Mouse (Mus musculus) gonadal fat pad, adult 2 months (tissue): ENCODE measurements around the gene Serpine1. TPM values are rescaled to one million over a fixed set of nuclear protein-coding genes. Genes with fewer than 3 reads are reported as not detected.
A peak's percentile ranks its signal among the peaks of the same experiment; 100 is the strongest.
"Not testable (repeated sequence)": the region's sequence is repeated elsewhere in the genome, so short reads cannot be mapped to it uniquely, and the experiment has no call there.

ENCODE experiments used
- DNase-seq: peaks from one replicate; pipeline ENCODE4 v3.0.0-alpha.2; 2012; ENCODE audit warnings: low read depth
- polyA plus RNA-seq: library from polyadenylated mRNA; depleted of rRNA; stranded (reverse); fragments of >200 nt; gene quantifications from 2 replicates; pipeline ENCODE4 v1.2.3, GENCODE M21; 2012; rRNA removed

Gene Serpine1
- polyA plus RNA-seq: 6.6 and 9.2 TPM in 2 replicates

DNA sequence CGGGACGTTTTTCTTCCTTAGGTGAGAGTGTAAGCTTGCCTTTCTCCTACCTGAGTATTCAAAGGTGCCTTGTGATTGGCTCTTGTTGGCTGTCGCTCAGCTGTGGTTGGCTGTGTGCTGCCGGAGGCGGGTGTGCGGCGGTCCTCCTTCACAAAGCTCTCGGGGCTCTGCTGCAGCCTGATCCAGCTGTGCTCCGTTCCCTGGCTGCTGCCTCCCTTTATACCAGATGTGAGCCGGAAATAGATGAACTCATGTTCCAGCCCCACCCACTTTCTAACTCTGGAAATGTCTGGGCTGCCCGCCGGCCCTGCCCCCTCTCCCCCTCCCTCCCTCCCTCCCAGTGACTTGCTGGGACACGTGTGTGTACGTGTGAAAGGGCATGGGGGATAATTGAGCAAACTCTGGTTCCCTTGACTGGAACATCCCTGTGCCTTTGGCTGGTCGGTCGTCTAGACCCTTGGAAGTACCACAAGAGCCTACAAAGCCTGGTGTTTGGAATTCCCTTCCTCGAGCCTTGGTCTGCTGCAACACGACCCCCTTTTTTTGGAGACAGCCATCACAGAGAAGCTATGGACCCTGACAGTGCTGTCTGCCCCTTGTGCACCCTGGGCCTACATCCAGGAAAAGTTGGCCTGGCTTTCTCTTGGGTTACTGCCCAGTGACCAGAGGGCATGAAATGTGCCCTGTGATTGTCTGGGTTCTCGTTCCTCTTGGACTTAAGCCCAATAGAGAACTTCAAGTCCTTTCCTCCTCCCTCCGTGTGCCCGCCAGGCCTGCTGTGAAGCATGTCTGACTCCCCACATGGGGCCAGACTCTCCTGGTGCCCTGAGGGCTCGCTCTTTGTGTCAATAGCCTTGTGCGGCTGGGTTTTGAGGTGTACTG lies at the start of gene Serpine1:
Gene Serpine1, minus strand, starts transcription at position 190 of the 882 bp plus-strand sequence.
- DNase-seq: peak; percentile 77

DNA sequence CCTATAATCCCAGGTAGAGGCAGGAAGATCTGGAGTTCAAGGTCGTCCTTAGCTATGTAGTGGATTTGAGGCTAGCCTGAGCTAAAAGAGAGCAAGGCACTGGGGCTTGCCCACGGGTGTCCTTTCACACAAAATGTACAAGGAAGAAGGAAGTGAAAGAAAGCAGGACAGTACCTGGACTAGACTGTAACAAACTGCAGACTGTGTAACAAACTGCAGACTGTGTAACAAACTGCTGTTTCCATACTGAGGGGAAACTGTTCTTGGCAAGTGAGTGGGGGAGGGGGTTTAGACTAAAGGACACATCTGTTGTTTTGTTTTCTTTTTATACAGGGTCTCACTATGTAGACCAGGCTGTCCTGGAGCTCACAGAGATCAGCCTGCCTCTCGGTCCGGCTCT lies 49.2 kb upstream of the Serpine1 start:
- DNase-seq: no peak

DNA sequence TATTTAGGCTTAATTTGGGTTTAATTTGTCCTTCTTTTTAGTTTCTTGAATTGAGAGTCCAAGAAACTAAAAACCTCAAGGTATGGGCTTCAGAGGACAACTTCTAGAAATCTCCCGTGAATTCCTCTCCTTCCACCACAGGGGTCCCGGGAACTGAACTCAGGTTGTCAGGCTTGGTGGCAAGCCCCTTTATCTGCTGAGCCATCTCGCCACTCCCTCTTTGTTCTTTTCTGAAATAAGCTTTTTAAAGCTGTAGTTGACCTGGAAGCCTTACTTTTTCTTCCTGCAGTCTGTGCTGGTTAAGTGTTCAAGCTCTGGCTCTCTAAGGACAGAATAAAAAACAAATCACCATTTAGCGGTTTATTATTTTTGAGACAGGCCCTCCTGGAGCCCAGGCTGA lies 46.8 kb upstream of the Serpine1 start:
- no peak for DNase-seq

DNA sequence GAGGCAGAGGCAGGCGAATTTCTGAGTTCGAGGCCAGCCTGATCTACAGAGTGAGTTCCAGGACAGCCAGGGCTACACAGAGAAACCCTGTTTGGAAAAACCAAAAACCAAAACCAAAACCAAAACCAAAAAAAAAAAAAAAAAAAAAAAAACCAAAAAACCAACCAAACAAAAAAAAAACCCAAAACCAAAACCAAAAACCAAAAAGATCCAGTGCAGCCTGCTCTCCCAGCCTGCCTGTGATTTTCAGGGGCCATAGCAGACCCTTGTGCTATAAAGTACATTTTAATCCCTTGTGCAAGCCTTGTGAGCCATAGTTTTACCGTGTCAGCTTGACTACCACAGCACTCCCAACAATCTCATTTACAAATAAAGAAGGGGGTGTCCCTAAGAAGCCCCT lies 45.9 kb upstream of the Serpine1 start:
- not testable (repeated sequence) for DNase-seq

DNA sequence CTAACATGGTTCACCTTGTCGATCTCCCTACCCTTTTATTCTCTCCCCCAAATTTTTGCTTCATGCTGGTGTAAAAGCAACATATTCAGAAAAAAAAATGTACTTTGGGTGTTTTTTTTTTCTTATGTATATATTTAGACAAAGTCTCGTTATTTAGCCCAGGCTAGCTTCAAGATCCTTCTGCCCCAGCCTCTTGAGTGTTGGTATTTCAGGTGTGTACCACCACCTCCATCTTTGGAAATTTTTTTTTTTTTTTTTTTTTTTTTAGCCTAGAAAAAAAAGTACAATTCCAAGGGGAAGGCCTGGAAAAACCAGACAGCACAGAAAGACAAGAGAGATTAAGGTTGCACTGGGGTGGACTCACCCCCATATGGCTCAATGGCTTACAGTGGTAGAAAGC lies 44.9 kb upstream of the Serpine1 start:
- no peak for DNase-seq

DNA sequence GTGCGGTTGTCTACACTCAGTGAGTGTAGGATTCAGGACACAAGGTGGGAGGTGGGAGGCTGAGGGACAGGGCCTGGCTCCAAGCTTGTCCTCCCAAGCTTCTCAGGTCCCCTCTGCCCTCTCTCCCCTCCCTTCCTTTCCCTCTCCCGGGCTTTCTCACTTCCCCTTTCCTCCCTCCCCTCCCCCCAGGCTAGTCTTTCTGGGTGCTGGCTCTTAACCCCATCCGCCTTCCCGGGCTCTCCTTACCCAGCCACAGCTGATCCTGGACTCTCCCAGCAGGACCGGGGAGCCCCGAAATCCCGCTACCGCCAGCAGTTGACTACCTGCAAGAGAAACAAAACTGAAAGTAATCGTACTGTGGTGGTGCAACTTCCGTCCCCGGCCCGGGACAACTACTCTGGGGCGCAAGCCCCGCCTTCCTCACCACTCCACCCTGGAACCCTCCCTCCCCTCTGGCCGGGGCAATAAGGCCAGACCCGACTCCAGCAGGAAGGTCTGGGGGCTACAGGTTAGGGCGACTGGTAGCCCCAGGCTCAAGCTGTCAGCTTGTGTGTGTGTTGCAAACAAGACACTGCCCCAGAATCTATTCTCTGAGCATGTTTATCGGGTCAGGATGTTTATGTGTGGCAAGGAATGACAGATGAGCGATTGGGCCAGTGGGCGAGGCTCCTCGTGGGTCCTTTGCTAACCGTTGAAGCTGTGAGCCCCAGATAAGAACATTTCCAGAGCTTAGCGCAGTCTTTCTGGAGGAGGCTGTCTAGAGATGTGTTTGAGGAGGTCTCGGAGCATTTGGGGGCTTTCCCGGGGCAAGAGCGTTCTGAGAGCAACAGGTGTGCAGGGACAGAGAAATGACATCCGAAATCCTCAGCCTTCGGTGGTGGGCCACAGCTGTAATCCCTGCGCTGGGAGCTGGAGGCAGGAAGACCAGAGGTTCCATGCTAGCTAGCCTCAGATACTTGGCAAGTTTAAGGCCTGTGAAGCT lies 44.1 kb upstream of the Serpine1 start, which contains the start of gene Trim56:
Gene Trim56, minus strand, starts transcription at position 344 of the 982 bp plus-strand sequence.
- DNase-seq: no peak

DNA sequence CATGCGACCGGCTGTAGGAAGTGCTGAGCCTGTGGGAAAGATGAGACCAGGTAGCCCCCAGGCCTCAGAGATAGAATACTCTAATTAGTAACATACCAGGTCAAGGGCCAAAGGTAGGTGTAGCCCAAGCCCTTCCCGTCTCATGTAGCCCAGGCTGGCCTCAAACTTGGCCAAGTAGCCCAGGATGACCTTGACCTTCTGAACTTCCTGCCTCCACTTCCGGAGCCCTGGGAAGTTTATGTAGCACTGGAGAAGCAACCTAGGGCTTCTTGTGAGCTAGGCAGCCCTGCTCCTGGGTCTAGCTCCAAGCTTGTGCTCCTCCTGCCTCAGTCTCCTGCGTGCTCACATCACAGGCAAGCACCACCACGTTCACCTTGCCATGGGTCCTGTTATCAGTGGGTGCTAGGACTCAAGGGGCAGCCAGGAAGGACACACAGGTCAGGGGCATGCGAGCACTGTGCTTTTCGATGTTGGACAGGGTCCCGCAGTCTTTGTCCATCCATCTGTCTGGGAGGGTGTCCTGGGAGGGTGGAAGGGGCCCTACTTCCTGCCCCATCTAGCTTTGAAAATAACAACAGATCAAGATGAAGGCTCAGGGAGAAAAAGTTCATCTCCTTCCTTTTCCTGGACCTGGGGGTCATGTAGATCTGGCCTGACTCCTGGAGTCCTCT lies 43.0 kb upstream of the Serpine1 start:
- no peak for DNase-seq

DNA sequence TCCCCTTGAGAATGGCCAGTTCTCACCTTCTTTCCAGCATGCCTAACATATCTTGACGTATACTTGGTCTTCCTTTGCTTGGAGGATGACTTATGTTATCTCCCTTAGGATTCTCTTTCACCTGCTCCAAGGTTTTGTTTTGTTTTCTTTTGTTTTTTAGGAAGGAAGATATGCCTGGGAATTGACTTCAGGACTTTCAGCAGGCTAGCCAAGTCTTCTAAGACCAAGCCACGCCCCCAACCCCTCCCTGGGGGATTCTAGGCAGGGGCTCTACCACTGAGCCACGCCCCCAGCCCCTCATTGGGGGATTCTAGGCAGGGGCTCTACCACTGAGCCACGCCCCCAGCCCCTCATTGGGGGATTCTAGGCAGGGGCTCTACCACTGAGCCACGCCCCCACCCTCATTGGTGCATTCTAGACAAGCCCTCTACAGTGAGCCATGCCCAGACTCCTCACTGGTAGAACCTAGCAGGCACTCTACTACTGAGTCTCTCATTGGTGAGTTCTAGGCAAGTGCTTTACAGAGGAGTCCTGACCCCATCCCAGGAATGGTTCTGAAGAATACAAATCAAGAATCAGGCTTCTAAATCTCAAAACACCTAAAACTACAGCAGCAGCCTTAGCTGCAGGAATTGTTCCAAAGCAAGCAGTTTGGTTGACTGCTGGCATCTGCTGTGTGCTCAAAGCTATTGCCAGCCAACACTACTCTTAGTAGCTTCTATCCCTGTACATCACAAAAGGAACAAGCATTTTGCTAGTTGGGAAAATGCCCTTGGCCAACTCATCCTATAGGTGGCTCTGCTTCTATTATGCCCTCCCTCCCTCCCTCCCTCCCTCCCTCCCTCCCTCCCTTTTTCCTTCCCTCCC lies 39.7 kb upstream of the Serpine1 start:
- no peak for DNase-seq

DNA sequence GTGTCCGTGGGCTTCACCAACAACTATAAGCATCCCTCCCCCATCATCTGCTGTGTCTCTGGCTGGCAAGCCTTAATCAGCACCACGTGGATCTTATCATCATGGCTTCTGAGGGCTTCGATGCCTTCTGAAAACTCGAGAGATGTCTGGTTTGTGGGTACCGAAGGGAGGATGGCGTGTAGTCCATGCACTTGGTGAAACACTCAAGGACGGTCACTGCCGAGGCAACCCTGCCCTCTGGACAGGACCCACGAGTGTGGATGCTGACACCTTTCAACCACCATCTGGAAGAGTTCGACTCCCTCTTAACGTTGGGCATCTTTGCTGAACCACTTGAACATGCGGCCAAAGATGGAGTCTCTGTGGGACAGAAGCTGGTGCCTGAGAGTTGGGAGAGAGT lies 38.8 kb upstream of the Serpine1 start:
- no peak for DNase-seq

DNA sequence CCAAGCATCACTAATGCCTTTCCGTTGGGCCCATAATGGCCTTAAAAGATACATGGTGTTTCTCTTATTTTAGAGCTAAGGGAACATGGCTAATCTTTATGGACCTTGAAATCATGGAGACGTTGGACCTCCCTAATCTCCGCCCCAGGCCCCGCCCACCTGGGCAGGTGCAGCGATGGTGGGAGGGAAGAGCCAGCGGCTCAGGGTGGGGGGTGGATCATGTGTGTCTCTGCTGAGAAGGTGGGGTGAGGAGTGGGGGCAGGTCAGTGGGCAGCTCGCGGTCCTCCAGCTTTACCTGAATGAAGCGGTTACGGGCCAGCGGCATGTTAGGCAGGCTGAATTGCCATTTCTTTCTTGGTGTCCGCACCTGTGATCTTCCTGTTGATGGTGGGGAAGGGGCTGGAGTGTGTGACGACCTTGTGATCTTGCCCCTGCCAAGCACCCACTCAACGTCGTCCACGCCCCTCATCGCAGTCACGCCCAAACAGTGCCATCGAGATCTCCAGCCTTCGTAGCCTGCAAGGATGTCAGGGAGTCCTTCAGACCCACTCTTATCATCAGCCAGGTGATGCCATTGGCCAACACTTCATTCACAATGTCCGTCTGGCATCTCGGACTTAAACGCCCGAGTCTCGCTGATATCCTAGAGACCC lies 38.0 kb upstream of the Serpine1 start:
- DNase-seq: no peak

DNA sequence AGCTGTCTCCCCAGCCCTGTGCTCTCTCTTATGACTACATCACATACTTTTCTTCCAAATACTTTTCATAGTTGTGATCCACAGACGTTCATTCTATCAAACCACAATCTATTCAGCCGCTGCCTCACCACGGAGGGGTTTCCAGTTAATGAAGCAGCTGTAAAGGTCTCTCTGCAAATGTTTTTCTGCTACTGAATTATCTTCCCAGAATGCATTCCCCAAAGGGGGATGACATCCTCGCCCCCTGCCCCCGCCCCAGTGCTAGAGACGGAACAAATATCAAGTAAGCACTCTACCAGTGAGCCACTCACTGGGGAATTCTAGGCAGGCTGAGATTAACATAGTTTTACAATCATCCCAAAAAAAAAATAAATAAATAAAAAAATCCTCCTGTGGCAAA lies 36.0 kb upstream of the Serpine1 start:
- DNase-seq: no peak

DNA sequence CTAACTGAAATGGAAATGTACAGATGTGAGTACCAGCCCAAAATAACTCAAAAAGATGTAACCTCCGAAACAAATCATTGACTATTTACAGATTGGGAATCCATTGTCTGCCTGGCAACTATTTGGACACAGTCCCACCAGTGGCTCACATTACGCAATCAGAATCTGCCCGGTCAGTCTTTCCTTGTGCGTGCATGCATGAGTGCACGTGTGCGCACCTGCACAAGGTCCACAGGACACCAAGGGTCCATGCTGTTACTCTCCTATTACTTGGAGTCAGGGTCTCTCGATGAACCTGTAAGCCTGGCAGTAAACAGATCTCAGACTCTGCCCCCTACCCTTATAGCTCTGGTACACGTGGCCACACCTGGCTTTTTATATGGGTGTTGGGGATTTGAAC lies 35.6 kb upstream of the Serpine1 start:
- DNase-seq: no peak

DNA sequence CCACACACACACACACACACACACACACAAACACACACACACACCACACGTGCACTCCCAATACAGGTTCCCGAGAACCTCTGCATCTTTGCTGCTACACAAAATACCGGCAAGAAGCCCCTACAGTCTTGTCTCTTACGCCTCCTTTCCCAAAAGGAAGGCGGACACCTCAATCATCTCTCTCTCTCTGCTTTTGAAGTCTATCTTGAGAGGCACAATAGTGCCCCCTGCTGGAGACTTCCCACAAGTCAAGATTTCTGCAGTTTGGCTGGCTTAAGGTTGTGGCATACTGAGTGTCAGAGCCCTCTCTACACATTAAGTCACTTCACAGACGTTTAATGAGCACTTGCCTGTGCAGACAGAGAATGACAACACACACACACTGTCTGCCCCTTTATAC lies 35.0 kb upstream of the Serpine1 start:
- DNase-seq: no peak

DNA sequence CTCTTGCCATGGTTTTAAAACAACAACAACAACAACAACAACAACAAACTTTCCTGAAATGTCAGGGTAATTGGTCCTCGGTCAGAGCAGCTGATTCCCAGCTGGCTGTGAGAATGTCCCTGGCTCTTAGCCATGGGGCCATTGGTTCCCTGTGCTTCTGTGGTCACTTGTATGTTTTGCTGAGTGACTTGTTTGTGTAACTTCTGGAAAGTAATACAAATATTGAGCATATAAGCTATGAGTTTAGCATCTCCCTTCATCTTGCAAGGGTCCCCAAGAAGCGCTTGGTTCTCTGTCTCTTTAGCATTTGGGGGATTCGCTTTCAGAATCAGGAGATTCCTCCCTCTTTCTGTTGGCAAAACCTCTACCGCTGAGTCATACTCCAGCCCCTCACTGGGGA lies 34.4 kb upstream of the Serpine1 start:
- no peak for DNase-seq

DNA sequence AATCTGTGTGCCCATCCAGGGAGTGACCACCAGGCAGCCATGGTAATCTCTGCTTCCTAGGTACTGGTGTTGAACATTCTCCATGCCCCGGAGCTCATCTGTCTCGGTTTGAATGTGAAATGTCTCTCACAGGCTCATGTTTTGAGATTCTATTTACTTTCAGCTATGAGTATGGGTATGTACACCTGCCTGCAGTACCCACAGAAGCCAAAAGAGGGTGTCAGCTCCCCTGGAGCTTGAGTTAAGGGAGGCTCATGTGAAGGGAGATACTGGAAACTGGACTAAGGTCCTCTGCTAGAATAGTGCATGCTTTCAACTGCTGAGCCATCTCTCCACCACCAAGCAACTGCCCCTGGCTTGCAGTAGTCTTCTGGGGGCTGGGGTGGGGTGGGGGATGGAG lies 31.9 kb upstream of the Serpine1 start:
- DNase-seq: no peak

DNA sequence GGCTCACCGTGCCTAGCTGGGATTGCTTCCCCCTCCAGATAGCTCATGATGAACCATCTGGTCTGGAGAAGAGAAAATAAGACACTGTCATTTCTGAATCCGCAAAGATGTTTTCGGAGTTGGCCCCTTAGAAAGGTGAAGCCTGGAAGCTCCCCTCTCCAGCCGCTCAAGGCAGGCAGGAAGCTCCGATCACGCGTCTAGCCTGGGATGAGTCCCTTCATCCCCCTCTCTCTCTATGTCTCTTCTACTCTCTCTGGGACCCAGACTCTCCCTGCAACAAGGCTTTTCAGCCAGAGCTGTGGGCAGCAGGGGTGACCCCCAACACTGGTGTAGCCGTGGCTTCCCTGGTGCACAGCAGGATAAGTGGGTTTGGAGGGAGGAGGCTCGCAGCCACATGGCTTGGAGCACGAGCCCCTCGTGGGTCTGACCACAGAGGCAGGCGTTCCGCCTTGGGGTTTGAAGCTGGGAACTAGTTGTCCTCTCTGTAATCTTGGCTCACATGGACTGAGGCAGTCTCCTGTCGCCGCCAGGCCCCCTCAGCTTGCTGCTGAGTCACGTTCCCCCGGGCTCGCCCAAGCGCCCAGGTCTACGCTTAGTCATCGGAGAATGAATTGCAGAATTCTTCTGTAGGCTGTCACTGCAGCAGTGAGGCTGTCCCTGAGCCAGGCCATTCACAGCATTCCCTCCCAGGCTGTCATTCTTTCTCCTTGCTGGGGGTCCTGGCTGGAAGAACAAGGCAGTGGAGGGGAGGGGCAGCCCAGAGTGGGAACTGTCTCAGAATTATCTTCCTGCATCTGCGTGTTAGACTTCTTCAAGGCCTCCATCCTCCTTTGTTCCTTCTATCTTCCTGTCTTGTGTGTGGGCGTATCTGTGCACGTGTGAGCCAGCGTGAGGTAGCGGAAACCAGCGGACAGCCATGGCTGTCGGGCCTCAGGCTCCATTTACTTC lies 30.8 kb upstream of the Serpine1 start:
- no peak for DNase-seq

DNA sequence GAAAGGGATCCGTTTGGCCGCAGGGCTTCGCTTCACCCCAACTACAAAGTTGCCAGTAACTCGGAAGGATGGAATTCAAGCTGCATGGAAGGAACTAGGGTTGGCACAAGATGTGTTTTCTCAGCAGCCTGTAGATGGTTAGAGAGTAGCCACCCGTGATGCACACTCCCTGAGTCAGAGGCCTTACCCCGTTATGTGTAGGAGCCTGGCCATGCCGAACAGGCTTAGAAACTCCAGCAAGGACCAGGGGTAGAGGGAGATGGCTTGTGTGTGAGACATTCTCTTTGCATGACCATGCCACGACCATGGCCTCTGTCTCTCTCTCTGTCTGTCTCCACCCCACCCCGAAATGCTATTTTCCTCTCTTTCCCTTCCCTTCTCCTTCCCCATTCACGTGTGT lies 30.0 kb upstream of the Serpine1 start:
- DNase-seq: no peak

DNA sequence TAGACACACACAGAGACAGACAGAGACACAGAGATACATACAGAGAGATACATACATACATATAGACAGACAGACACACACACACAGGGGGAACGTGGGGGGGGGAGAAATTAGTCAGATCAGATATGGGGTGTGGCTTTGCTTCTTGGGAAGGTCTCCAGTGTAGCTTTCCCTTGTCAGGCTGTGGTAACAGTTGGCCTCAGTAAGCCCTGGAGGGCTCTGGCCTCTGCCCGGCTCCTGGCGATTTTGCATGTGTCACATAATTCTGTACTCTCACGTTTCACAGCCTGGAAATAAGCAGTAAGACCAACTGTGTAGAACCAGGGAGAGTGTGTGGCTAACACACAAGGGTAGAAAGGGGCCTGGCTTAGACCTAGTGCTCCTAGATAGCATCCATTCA lies 28.6 kb upstream of the Serpine1 start:
- DNase-seq: no peak

DNA sequence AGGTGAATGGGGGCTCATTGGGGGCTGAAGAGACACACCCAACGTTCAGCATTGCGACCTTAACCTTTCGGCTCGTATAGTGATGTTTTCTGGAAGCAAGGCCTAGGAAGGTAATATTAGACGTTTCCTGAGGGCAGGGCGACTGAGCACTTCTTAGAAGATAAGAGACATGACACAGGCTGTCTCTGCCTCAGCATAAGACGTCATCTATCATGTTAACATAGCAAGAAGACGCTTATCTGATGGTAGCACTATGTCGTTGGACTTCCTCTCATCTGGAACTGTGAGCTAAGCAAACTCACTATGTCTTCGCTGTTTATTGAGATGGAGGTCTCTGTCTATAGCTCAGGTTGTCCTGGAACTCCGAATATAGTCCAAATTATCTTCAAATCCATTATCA lies 26.4 kb upstream of the Serpine1 start:
- DNase-seq: no peak
